Mouse (Mus musculus) erythroid progenitor cell, adult 5-6 weeks (primary cell): Measurements from ENCODE around the gene Cdkn3. TPM values are rescaled to one million over a fixed set of nuclear protein-coding genes. Genes with fewer than 3 reads are reported as not detected.

Experiments
- total RNA-seq, 2 experiments: library from RNA; stranded (forward) in 1 of 2; stranded (reverse) in 1 of 2; fragments of 150-400 nt in 1 of 2; fragments of 186-747, 209-891 nt in 1 of 2; gene quantifications; 2 replicates each; pipeline versions ENCODE4 v1.2.3 to v1.2.4; 2015 to 2017; ENCODE audit warnings: low replicate concordance in 2 of 2

The Cdkn3 gene
- total RNA-seq, 2 experiments from 2014 or later, result 166 to 251 TPM

Other genes starting within 250 kb of the Cdkn3 start
- gene Cnih1, start 27.9 kb downstream of the Cdkn3 start, total RNA-seq (2015; ENCODE audit: low replicate concordance), result 64.9 and 83.0 TPM in 2 replicates
- 31.4 and 51.3 TPM in 2 replicates for gene Cnih1, start 27.9 kb downstream of the Cdkn3 start, total RNA-seq (2017; ENCODE audit: low replicate concordance)
- gene Gmfb, start 61.7 kb downstream of the Cdkn3 start, total RNA-seq (2015; ENCODE audit: low replicate concordance), result 19.3 and 24.5 TPM in 2 replicates
- 19.0 and 31.4 TPM in 2 replicates for gene Gmfb, start 61.7 kb downstream of the Cdkn3 start, total RNA-seq (2017; ENCODE audit: low replicate concordance)
- gene Cgrrf1, start 71.6 kb downstream of the Cdkn3 start, total RNA-seq (2015; ENCODE audit: low replicate concordance), result 47.4 and 49.4 TPM in 2 replicates
- 51.3 and 56.2 TPM in 2 replicates for gene Cgrrf1, start 71.6 kb downstream of the Cdkn3 start, total RNA-seq (2017; ENCODE audit: low replicate concordance)
- 2.9 and 3.8 TPM in 2 replicates for gene Samd4, start 122.3 kb downstream of the Cdkn3 start, total RNA-seq (2015; ENCODE audit: low replicate concordance)
- gene Samd4, start 122.3 kb downstream of the Cdkn3 start, total RNA-seq (2017; ENCODE audit: low replicate concordance), result 0.45 and 2.2 TPM in 2 replicates